Mouse (Mus musculus): Measurements from ENCODE around the gene Gm42791. TPM values are rescaled to one million over a fixed set of nuclear protein-coding genes. Genes with fewer than 3 reads are reported as not detected.

Gm42791 gene
- total and polyA plus RNA-seq, 3 experiments: 0.42 to 1.3 TPM; not detected in 1

DNA sequence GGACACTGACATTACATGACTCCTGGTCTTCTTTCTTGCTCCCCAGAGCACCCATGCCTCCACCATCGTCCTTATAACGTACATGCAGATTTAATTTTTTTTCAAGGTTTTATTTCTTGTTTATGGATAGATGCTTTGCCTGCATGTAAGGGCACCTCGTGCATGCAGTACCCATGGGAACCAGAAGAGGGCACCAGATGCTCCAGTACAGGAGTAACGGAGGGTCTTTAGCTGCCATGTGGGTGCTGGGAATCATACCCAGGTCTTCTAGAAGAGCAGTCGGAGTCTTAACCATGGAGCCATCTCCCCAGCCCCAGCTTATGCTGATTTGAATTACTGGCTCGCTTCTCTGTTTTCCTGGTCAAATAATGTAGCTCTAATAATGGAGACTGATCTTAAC is 52.6 kb downstream of the Gm42791 start:
- Histone ChIP-seq H3K4me2 (ENCODE audit: insufficient read depth, low read depth, poor library complexity, severe bottlenecking) (no peak overlapping the region), H3K9me3 (replicated peaks; ENCODE audit: low read length) (peaks cover 11% of the 10 kb centered on the region), H3K27me3 (replicated peaks) (no peaks in the 10 kb centered on the region), H3K4me1 (ENCODE audit: control insufficient read depth in 1 of 2, insufficient read depth in 2 of 2) (peaks cover 20 to 84% of the 10 kb centered on the region in 2 experiments; a peak in 3 of 4 replicates), H3K4me3 (replicated peaks in 1 of 3; ENCODE audit: low read depth in 2 of 3, low read length in 2 of 3, poor library complexity in 1 of 3) (no peak overlapping the region), H3K79me2 (replicated peaks; ENCODE audit: control insufficient read depth, extremely low read depth, insufficient read depth, poor library complexity, severe bottlenecking) (no peaks in the 10 kb centered on the region), H3K36me3 (replicated peaks in 1 of 2; ENCODE audit: control insufficient read depth in 1 of 2, insufficient read depth in 1 of 2, low read length in 1 of 2) (no peaks in the 10 kb centered on the region), H3K27ac (ENCODE audit: insufficient read depth, low read depth) (no peak overlapping the region), H3K9ac (ENCODE audit: insufficient read depth, low read depth) (no peak overlapping the region)
- no peak for TF ChIP-seq HCFC1 (IDR thresholded peaks at IDR 0.05; ENCODE audit: low read depth, low read length)
- TF ChIP-seq CTCF (conservative IDR thresholded peaks at IDR 0.05 in 1 of 2, IDR thresholded peaks at IDR 0.05 in 1 of 2; ENCODE audit: low read depth in 2 of 2, low read length in 2 of 2): peak; percentile 35 to 42; a peak in 2 of 4 replicates
- no peak for TF ChIP-seq POLR2A (IDR thresholded peaks at IDR 0.05; ENCODE audit: low read depth, low read length)
- no peak for DNase-seq (ENCODE audit: extremely low read depth)
- in situ Hi-C loops (cut with MboI; ENCODE audit: low pct_ligation_motif_present, low pct_unique_long_range_greater_than_20kb, low sequenced_read_pairs): no loop called here
- dilution Hi-C loops (cut with MboI; ENCODE audit: extremely low pct_ligation_motif_present, extremely low pct_unique_long_range_greater_than_20kb, low sequenced_read_pairs): no loop called here

DNA sequence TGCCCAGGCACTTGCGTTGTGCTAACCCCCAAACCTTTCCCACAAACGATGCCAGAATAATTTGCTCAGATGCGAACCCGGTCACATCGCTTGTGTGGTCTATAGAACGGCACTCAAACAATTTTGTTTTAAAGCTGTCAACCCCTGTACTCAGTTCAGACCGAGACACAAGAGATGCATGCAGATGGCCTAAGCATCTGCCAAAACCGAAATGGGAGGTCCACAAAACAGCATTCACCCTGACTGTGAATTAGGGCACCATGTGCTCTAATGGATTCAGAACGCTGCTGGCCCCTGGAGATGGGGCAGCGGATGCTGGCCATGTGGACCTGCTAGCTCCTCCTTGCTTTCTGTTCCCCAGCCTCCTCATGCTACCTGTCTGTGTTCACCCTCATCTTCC is 53.1 kb downstream of the Gm42791 start:
- Histone ChIP-seq H3K9me3 (replicated peaks; ENCODE audit: low read length) (peaks cover 10% of the 10 kb centered on the region), H3K4me2 (ENCODE audit: insufficient read depth, low read depth, poor library complexity, severe bottlenecking) (no peak overlapping the region), H3K36me3 (replicated peaks in 1 of 2; ENCODE audit: control insufficient read depth in 1 of 2, insufficient read depth in 1 of 2, low read length in 1 of 2) (no peaks in the 10 kb centered on the region), H3K27ac (ENCODE audit: insufficient read depth, low read depth) (no peak overlapping the region), H3K9ac (ENCODE audit: insufficient read depth, low read depth) (no peak overlapping the region), H3K4me3 (replicated peaks in 1 of 3; ENCODE audit: low read depth in 2 of 3, low read length in 2 of 3, poor library complexity in 1 of 3) (no peak overlapping the region), H3K27me3 (replicated peaks) (no peaks in the 10 kb centered on the region), H3K4me1 (ENCODE audit: control insufficient read depth in 1 of 2, insufficient read depth in 2 of 2) (peaks cover 20 to 84% of the 10 kb centered on the region in 2 experiments; a peak in 3 of 4 replicates), H3K79me2 (replicated peaks; ENCODE audit: control insufficient read depth, extremely low read depth, insufficient read depth, poor library complexity, severe bottlenecking) (no peaks in the 10 kb centered on the region)
- TF ChIP-seq MXI1 (IDR thresholded peaks at IDR 0.05; ENCODE audit: low read depth, low read length): no peak
- no peak for TF ChIP-seq SIN3A (IDR thresholded peaks at IDR 0.05; ENCODE audit: low read length)
- DNase-seq (ENCODE audit: extremely low read depth): no peak
- in situ Hi-C loops (cut with MboI; ENCODE audit: low pct_ligation_motif_present, low pct_unique_long_range_greater_than_20kb, low sequenced_read_pairs): no loop called here
- dilution Hi-C loops (cut with MboI; ENCODE audit: extremely low pct_ligation_motif_present, extremely low pct_unique_long_range_greater_than_20kb, low sequenced_read_pairs): no loop called here

DNA sequence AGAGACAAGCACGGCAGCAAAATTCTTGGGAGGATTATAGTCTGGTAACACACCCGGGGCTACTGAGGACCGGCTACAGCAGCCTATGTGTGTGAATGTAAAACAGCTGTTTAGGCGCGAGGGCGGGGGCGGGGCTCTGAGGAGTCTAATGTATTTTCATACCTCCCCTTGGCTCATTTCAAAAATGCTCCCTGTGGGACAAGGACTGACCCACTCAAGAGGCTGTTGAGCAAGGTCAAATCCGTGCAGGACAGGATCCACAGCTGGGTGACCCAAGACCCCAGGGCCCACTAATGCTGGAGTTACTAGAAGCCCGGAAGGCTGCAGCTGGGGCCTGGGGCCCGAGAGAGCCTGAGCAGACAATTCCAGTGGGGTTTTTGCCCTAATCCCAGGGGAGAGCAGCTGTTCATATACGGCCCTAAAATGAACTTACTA is 55.0 kb downstream of the Gm42791 start:
- peak; percentile 61 for DNase-seq (ENCODE audit: extremely low read depth)
- Histone ChIP-seq H3K27me3 (replicated peaks) (no peaks in the 10 kb centered on the region), H3K4me1 (ENCODE audit: control insufficient read depth in 1 of 2, insufficient read depth in 2 of 2) (peaks cover 20 to 66% of the 10 kb centered on the region in 2 experiments; a peak in 3 of 4 replicates), H3K4me3 (replicated peaks in 1 of 3; ENCODE audit: low read depth in 2 of 3, low read length in 2 of 3, poor library complexity in 1 of 3) (no peak overlapping the region), H3K79me2 (replicated peaks; ENCODE audit: control insufficient read depth, extremely low read depth, insufficient read depth, poor library complexity, severe bottlenecking) (no peaks in the 10 kb centered on the region), H3K4me2 (ENCODE audit: insufficient read depth, low read depth, poor library complexity, severe bottlenecking) (no peak overlapping the region; the same call in 1 of the 2 replicates), H3K27ac (ENCODE audit: insufficient read depth, low read depth) (peak overlapping the region; percentile 35; the same call in 1 of the 2 replicates), H3K9ac (ENCODE audit: insufficient read depth, low read depth) (no peak overlapping the region), H3K36me3 (replicated peaks in 1 of 2; ENCODE audit: control insufficient read depth in 1 of 2, insufficient read depth in 1 of 2, low read length in 1 of 2) (no peaks in the 10 kb centered on the region), H3K9me3 (replicated peaks; ENCODE audit: low read length) (peaks cover 17% of the 10 kb centered on the region)
- peak; percentile 63 for TF ChIP-seq TCF12 (IDR thresholded peaks at IDR 0.05; ENCODE audit: low read depth, low read length)
- TF ChIP-seq MXI1 (IDR thresholded peaks at IDR 0.05; ENCODE audit: low read depth, low read length): peak; percentile 18; the same call in 1 of the 2 replicates
- TF ChIP-seq ZNF384 (IDR thresholded peaks at IDR 0.05; ENCODE audit: low read depth, low read length): no peak
- TF ChIP-seq ETS1 (conservative IDR thresholded peaks at IDR 0.05; ENCODE audit: low read depth, low read length): peak; percentile 29
- in situ Hi-C loops (cut with MboI; ENCODE audit: low pct_ligation_motif_present, low pct_unique_long_range_greater_than_20kb, low sequenced_read_pairs): no loop called here
- dilution Hi-C loops (cut with MboI; ENCODE audit: extremely low pct_ligation_motif_present, extremely low pct_unique_long_range_greater_than_20kb, low sequenced_read_pairs): no loop called here
